Mouse (Mus musculus): ENCODE data around the gene Ccdc115. TPM values are rescaled to one million over a fixed set of nuclear protein-coding genes. Genes with fewer than 3 reads are reported as not detected.

The Ccdc115 gene
- 10 to 100 TPM; 17.2 to 20.9 TPM for total RNA-seq (2021)
- long read RNA-seq, experiment 1, transcript Ccdc115-201 (5 exons, 1,705 nt), result major isoform, 38 of 40 reads
- long read RNA-seq, experiment 1, partial matches to known transcripts, result 1 of 40 reads
- long read RNA-seq, experiment 1, other reads (novel, unspliced or antisense), result 1 of 40 reads
- long read RNA-seq, experiment 2, transcript Ccdc115-201 (5 exons, 1,705 nt), result major isoform, 34 of 38 reads
- long read RNA-seq, experiment 2, partial matches to known transcripts, result 3 of 38 reads
- long read RNA-seq, experiment 2, other reads (novel, unspliced or antisense), result 1 of 38 reads

GRCm38 (mm10) chr1:34439215-34439960, at the start of gene Ccdc115, which contains the start of gene Imp4:
TSS of gene Ccdc115 (minus strand) at chr1:34439672.
TSS of gene Imp4 (plus strand) at chr1:34439851.
- peak; percentile 85 to 94 for DNase-seq (ENCODE audit: low spot score in 2 of 2)

- DNase-seq (ENCODE audit: low spot score in 2 of 2), result no peak
These were observed 47.9 kb upstream of the Ccdc115 start for GRCm38 (mm10) chr1:34487383-34487782.

DNA sequence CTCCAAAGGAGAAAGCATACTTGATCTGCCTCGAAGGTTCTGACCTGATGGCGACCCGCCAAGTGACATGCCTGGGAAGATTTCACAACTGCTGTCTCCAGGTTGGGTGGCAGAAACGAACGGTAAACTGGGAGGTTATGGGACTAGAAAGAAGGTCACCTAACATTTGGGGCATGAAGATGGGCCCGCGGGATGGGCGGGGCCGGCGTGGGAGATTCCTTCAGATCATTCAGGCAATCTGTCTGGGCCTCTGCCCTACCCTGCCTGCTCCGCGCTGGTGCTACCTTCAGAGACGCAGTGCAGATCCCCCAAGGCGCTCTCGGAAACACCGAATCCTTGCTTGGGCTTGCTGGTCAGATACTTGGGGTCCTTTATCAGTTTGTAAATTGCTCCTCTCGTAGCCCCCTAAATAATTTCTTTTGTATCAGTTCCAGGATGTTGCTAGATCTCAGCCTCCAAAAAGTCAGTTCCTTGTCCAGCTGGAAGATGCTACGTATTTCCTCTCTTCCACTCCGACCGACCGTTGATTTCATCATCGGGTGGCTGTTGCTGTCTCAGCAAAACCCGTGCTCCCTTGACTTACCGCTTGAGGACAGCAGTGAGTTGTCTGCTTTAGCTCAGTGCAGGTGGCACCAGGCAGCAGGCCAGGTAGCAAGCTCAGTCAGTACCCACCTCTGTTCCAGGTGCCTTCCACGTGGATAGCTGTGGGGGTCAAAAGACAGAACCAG, 46.2 kb upstream of the Ccdc115 start:
- no peak for DNase-seq (ENCODE audit: low spot score in 2 of 2)

GRCm38 (mm10) chr1:34484470-34484869, 45.0 kb upstream of the Ccdc115 start:
- DNase-seq (ENCODE audit: low spot score in 2 of 2), result no peak

GRCm38 (mm10) chr1:34481920-34482669, 42.6 kb upstream of the Ccdc115 start:
- DNase-seq (ENCODE audit: low spot score in 2 of 2), result no peak

DNA sequence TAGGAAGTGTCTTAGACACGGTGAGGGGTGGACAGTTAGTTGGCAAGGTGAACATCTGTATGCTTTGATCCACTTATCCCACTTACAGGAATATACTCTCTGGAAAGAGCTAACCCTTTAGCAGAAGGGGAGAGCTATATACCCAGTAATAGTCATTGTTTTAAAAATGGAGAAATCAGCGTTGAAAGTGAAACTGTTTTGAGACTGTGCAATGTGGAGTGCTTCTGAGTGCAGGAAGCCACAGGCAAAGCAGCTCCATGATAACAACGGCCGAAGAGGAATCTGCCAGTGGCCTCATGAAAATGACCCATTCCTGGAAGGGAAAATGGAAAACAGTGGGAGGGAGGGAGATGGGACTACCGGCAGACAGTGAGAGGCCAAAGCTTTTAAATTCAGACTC, 41.3 kb upstream of the Ccdc115 start:
- DNase-seq (ENCODE audit: low spot score in 2 of 2), result no peak

DNA sequence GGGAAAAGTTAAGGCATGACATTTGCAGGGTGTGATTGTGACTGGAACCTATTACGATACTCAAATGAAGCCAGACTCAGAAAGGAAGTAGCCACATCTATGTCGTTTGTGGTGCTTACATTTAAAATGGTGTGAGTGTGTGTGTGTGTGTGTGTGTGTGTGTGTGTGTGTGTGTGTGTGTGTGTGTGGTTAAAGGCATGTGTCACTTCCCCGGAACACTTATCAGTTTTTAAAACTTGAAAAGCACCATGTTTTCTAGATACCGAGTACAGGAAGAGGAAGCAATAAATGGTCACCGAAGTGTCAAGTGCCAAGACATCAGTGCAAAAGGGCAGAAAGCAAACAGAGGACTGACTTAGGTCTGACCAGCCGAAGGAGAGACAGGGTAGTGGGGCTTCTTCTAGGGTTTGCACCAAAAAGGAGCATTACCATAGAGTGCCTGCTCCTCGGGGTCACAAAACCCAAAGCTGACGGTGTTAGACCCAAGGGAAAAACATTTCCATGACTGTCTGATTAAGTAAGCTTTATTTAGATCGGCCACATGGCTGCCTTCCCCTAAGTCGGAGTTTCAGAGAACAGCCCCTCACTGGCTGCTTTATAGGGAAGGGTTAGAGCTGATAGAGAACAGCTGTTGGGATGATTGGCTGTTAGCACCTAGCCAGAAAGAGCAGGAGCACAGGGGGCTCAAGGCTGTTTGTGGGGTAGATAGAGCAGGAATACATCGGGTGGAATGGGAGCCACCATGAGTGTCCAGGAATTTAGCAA, 39.6 kb upstream of the Ccdc115 start:
- DNase-seq (ENCODE audit: low spot score in 2 of 2), result no peak

DNA sequence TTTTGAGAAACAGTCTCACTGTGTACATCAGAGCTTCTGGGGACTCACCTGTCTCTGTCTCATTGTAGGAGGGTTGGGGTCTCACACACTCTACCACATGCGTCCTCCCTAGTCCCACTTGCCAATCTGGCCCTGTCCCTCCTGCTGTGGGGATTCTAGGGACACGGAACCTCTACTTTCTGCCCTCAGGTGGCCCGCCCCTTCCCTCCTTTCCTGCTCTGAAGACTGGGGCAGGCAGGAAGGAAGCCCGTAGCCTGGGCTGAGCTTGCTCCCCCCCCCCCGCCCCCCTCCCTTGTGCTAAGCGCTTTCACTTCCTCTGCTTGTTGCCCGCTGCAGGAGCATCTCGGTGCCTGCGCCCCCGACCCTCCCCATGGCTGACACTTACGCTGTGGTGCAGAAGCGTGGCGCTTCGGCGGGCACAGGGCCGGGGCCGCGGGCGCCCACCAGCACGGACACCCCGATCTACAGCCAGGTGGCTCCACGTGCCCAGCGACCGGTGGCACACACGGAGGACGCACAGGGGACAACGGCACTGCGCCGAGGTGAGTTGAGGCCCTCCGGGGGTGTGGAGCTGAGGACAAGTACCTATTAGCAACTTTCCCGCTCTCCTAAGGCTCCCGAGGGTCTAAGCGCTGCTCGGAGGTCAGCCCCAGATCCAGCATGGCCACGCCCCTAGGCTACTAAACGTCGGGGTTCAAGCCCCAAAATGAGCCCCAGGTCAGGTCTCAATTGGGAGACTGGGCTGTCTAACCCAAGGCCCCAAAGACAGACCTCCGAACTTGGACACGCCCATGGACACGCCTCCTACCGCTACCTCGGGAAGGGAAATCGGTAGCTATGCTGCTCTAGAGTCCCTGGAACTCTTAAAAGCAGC, 33.2 kb upstream of the Ccdc115 start:
- peak in 1 of 2 experiments; percentile 16 for DNase-seq (ENCODE audit: low spot score in 2 of 2)

- no peak for DNase-seq (ENCODE audit: low spot score in 2 of 2)
These were observed 30.3 kb upstream of the Ccdc115 start for GRCm38 (mm10) chr1:34469801-34470200.

- DNase-seq (ENCODE audit: low spot score in 2 of 2), result no peak
These were observed 29.0 kb upstream of the Ccdc115 start for GRCm38 (mm10) chr1:34468500-34468899.

GRCm38 (mm10) chr1:34468051-34468450, 28.6 kb upstream of the Ccdc115 start:
- no peak for DNase-seq (ENCODE audit: low spot score in 2 of 2)

- no peak for DNase-seq (ENCODE audit: low spot score in 2 of 2)
These were observed 26.0 kb upstream of the Ccdc115 start for GRCm38 (mm10) chr1:34465445-34465844.

DNA sequence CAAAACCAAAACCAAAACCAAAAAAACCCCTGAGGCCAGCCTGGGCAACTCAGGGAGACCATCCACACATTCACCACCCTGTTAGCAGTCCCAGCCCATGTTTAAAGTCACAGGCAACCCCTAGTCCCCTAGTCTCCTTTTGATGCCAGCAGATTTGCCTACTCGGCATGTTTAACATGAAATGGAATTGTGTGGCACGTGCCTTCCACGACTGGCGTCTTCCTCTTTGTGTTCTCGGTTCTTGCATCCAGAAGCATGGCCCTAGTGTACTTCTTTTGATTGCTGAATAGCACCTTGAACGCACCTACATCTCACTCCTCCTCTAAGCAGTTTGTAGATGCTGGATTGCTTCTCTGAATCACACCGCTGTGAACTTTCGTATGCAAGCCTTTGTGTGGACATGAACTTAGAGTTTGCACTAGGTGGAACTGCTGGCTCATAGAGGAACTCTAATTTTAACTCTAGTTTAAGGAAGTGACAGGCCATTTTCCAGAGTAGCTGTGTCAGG, 24.9 kb upstream of the Ccdc115 start:
- DNase-seq (ENCODE audit: low spot score in 2 of 2), result no peak

DNA sequence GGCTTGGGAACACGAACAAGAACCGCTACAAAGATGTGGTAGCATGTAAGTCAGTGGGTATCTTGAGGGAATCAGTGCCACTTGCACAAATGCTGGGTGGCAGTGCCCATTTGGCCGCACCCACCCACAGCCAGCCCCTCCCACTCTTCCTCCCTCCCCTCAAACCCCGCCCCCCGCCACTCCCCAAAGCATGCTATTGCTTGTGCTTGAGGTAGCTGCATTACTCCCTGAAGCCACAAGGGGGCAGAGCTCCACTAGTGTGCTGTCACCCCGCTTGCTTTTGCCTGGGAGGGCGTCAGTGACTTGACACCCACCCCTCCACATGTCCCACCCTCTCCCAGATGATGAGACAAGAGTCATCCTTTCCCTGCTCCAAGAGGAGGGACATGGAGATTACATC, 23.3 kb upstream of the Ccdc115 start:
- DNase-seq (ENCODE audit: low spot score in 2 of 2), result peak; percentile 36 to 61

- DNase-seq (ENCODE audit: low spot score in 2 of 2), result no peak
These were observed 20.6 kb upstream of the Ccdc115 start for GRCm38 (mm10) chr1:34460061-34460441.

- DNase-seq (ENCODE audit: low spot score in 2 of 2), result peak; percentile 64 to 80
These were observed 20.0 kb upstream of the Ccdc115 start, which contains the start of gene Ptpn18 for GRCm38 (mm10) chr1:34459284-34460060. TSS of gene Ptpn18 (plus strand) at chr1:34459762.

GRCm38 (mm10) chr1:34458431-34458830, 19.0 kb upstream of the Ccdc115 start:
- DNase-seq (ENCODE audit: low spot score in 2 of 2), result no peak

- DNase-seq (ENCODE audit: low spot score in 2 of 2), result no peak
These were observed 3.7 kb upstream of the Ccdc115 start for GRCm38 (mm10) chr1:34443124-34443523.

All from gastrocnemius, postnatal 4 days (tissue).